Mouse (Mus musculus) thymus, adult 2 months (tissue): ENCODE data around the gene Ptprs.

Source experiments
- CTCF ChIP-seq: fragments of 200-500 bp; IDR thresholded peaks from 2 replicates; pipeline ENCODE4 v1.5.1; 2012; ENCODE audit warnings: mild to moderate bottlenecking, control low read depth, low read length, moderate library complexity, borderline replicate concordance; ENCODE audit not compliant: control insufficient read depth, poor library complexity, insufficient read depth; ENCODE audit errors: extremely low read depth
- POLR2A ChIP-seq: fragments of 200-500 bp; IDR thresholded peaks from 2 replicates; pipeline ENCODE4 v1.6.1; 2012; ENCODE audit warnings: mild to moderate bottlenecking, low read length, control low read depth, moderate library complexity; ENCODE audit not compliant: control insufficient read depth, poor library complexity, insufficient read depth; ENCODE audit errors: extremely low read depth

- TF ChIP-seq CTCF: peak; percentile 81; the same call in 1 of the 2 replicates
- TF ChIP-seq POLR2A: no peak
These were observed 3.1 kb upstream of the Ptprs start for GRCm38 (mm10) chr17:56479358-56479757.
